Mouse (Mus musculus) CH12.LX (cell line): ENCODE results near the gene Rab11fip5.

Experiments used
- CHD2 ChIP-seq: IDR thresholded peaks from 2 replicates; pipeline ENCODE4 v1.6.1; 2011; ENCODE audit warnings: low read length, improper control_type of control experiment
- CTCF ChIP-seq, 2 experiments: IDR thresholded peaks in 1 of 2; conservative IDR thresholded peaks in 1 of 2; 2 replicates each; pipeline ENCODE4 v1.5.1; 2011 to 2012; ENCODE audit warnings: low read depth in 2 of 2, low read length in 2 of 2, improper control_type of control experiment in 1 of 2, inconsistent platforms in 1 of 2, mild to moderate bottlenecking in 1 of 2, moderate library complexity in 1 of 2
- E2F4 ChIP-seq: IDR thresholded peaks from 2 replicates; pipeline ENCODE4 v1.6.1; 2011; ENCODE audit warnings: low read depth, low read length, improper control_type of control experiment; ENCODE audit not compliant: insufficient replicate concordance
- EP300 ChIP-seq: IDR thresholded peaks from 2 replicates; pipeline ENCODE4 v1.6.1; 2011; ENCODE audit warnings: low read length, improper control_type of control experiment
- IRF4 ChIP-seq: IDR thresholded peaks from 2 replicates; pipeline ENCODE4 v1.6.1; 2014; ENCODE audit warnings: low read depth, mild to moderate bottlenecking, inconsistent platforms, low read length, improper control_type of control experiment
- MAFK ChIP-seq: IDR thresholded peaks from 2 replicates; pipeline ENCODE4 v1.6.1; 2011; ENCODE audit warnings: low read length, improper control_type of control experiment; ENCODE audit not compliant: insufficient replicate concordance
- MXI1 ChIP-seq: IDR thresholded peaks from 2 replicates; pipeline ENCODE4 v1.6.1; 2011; ENCODE audit warnings: mild to moderate bottlenecking, low read depth, low read length, improper control_type of control experiment
- MYC ChIP-seq: IDR thresholded peaks from 2 replicates; pipeline ENCODE4 v1.6.1; 2011; ENCODE audit warnings: low read depth, mild to moderate bottlenecking, improper control_type of control experiment, low read length
- NRF1 ChIP-seq: IDR thresholded peaks from 2 replicates; pipeline ENCODE4 v1.6.1; 2014; ENCODE audit warnings: low read depth, mild to moderate bottlenecking, inconsistent platforms, low read length, improper control_type of control experiment, moderate library complexity
- POLR2A ChIP-seq: IDR thresholded peaks from 2 replicates; pipeline ENCODE4 v1.6.1; 2011; ENCODE audit warnings: low read depth, mild to moderate bottlenecking, improper control_type of control experiment, low read length
- UBTF ChIP-seq: IDR thresholded peaks from 2 replicates; pipeline ENCODE4 v1.6.1; 2012; ENCODE audit warnings: low read depth, mild to moderate bottlenecking, inconsistent platforms, low read length, improper control_type of control experiment, moderate library complexity
- USF2 ChIP-seq: conservative IDR thresholded peaks from 2 replicates; pipeline ENCODE4 v1.6.1; 2011; ENCODE audit warnings: low read depth, low read length, improper control_type of control experiment

GRCm38 (mm10) chr6:85334851-85335250 lies 39.6 kb downstream of the Rab11fip5 start:
- TF ChIP-seq E2F4, result no peak
- no peak for TF ChIP-seq NRF1
- TF ChIP-seq MYC, result no peak
- TF ChIP-seq USF2, result no peak
- no peak for TF ChIP-seq CTCF (conservative IDR thresholded peaks at IDR 0.05 in 1 of 2, IDR thresholded peaks at IDR 0.05 in 1 of 2; ENCODE audit: low read depth in 2 of 2, low read length in 2 of 2)
- no peak for TF ChIP-seq MAFK
- no peak for TF ChIP-seq IRF4
- TF ChIP-seq POLR2A, result no peak
- TF ChIP-seq CHD2, result no peak
- no peak for TF ChIP-seq EP300
- no peak for TF ChIP-seq MXI1
- no peak for TF ChIP-seq UBTF
